Mouse (Mus musculus): ENCODE data around the gene Cox5a.

Gene Cox5a

GRCm38 (mm10) chr9:57526435-57526834 lies 5.4 kb downstream of the Cox5a start:
- no peak for DNase-seq (ENCODE audit: low spot score)

- no peak for DNase-seq (ENCODE audit: low spot score)
These were observed 10.9 kb downstream of the Cox5a start for GRCm38 (mm10) chr9:57531946-57532345.

- DNase-seq (ENCODE audit: low spot score), result no peak
These were observed 15.3 kb downstream of the Cox5a start for GRCm38 (mm10) chr9:57536362-57536761.

GRCm38 (mm10) chr9:57537044-57537727 lies 16.1 kb downstream of the Cox5a start, which contains the start of gene Fam219b:
Gene Fam219b, plus strand, starts transcription at chr9:57537528.
- peak; percentile 88 for DNase-seq (ENCODE audit: low spot score)

- no peak for DNase-seq (ENCODE audit: low spot score)
These were observed 16.7 kb downstream of the Cox5a start for GRCm38 (mm10) chr9:57537728-57538181.

DNA sequence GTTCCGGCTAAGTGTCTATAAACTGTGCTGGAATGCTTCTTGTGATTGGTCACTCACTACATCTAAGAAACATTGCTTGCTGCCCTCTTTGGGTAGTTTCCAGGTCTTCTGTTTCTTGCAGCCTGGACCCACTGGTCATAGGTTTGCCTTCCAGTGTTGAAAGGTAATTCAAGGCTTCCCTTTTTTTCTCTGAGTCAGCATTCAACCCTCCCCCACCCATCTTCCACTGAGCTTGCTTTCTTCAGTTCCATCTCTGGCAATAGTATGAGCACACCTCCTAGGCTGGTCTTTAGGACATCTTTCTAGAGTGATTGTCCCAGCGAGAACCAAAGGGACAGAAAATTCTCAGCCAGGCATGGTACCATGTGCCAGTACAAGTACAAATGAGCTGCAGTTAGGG lies 18.5 kb downstream of the Cox5a start:
- no peak for DNase-seq (ENCODE audit: low spot score)

DNA sequence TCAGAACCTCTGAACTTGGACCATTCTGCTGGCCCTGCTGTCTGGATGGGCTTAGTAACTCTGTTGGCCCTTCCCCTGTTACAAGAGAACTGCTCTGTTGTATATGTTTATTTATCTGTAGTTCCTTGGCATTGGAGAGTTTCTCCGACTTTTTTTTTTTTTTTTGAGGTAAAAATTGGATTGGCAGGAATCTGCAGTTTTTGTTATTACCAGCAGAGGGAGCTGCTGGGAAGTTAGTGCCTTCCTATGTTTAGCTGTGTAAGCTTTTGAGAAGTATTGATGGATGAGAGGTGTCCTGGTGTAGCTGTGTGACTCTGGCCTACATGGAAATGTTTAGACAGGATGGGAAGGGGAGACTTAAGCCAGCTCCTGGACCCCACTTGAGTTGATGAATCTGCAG lies 20.2 kb downstream of the Cox5a start:
- DNase-seq (ENCODE audit: low spot score), result no peak

DNA sequence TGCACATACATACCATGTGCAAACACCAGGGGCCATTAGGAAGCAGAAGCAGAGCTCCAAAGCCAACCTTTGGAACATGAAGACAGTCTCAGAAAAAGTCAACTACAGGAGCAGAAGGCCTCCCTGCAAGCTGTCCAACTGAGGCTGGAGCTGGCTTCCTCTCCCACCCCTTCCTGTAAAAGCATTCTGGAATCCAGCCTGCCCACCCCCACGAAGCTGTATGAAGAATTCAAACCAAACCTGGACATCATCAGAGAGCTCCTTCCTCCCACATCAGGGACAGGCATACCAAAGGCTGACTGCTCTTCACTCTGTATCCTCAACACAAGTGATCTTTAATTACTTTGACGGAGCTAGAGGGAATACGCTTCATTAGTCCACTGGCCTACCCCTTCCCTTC lies 22.9 kb downstream of the Cox5a start:
- DNase-seq (ENCODE audit: low spot score), result no peak

GRCm38 (mm10) chr9:57547287-57547686 lies 26.2 kb downstream of the Cox5a start:
- DNase-seq (ENCODE audit: low spot score), result peak; percentile 59

- DNase-seq (ENCODE audit: low spot score), result no peak
These were observed 26.8 kb downstream of the Cox5a start for GRCm38 (mm10) chr9:57547869-57548268.

DNA sequence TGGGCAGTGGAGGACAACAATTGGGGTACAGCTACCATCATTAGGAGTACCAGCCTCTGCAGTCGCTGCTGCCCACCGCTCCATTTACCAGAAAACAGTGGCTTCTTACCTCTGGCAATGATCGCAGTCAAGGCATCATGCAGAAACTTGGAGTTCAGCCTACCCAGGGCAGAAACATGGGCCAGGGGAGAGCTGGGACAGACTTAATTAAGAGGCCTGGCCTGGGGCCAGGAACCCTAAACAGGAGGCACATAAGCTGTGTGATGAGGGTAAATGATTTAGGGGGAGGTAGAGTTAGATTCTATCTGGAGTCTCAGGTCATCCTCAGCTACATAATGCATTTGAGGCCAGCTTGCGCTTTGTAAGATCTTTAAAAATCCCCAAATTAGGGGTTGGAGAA lies 28.1 kb downstream of the Cox5a start:
- no peak for DNase-seq (ENCODE audit: low spot score)

DNA sequence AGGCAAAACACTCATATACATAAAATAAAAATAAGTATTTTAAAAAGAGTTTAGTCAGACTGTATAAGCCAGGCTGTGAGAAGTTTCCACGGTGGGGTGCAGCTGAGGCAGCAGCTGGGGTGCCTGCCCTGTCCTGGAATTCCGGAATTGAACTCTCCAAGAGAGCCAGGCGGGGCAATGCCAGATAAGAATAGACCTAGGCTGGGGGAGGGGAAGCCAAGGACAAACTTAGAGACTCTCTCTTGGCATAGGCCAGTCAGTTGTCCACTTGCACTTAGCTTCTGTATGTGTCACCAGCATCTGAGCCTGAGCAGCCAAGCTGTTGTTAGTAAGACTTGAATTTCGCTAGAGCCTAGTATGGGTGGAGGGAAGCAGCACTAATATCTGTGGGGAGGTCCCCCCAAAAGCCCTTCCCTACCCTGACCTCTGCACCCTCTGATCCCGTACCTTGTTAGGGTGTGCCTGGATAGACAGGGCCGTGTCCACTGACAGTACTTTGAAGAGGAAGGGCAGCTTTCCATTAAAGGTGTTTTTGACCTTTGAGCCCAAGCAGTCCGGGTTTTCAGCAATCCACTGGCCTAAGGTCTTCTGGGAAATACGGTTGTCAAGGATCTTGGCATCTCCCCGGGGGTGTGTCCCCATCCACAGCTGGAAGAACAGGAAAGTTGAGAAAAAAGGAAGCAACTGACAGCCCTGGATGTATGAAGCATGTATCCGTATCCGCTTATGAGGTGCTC lies 29.2 kb downstream of the Cox5a start:
- DNase-seq (ENCODE audit: low spot score), result no peak

DNA sequence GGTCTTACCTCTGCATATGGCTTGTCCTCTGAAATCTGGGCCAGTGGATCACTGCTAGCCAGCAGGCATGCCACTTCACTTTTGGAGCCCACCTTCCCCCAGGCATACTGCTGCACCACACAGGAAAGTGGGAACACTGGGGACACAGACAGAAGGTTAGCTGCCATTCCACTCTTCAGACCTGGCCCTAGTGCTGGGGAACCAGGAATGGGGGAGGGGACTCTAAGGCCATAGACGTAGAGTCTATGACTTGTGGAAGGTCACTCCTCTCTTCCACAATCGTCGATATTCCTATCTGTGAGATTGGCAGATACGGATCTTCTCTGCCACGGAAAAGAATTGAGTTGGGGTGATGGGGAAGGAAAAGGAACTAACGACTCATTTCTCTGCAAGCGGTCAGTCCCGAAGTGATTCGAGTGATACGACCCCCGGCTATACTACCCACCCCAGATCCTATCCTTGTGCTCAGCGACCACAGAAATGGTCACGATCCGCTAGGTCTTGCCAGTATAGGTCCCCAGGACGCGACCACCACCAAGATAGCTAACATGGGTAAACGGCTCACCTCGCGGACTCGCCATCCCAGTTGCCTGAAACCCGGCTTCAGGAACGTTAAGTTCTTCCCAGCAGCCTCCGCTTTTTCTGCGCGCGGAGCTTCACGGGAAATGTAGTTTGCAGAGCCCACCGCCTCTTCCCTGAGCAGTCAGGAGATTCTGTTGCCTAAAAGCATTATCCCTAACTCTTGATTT lies 31.2 kb downstream of the Cox5a start, which contains the start of gene Mpi:
Mpi (minus strand) TSS at position 625 of the 749 bp plus-strand sequence.
- DNase-seq (ENCODE audit: low spot score), result peak; percentile 72

GRCm38 (mm10) chr9:57553119-57553518 lies 32.0 kb downstream of the Cox5a start:
- no peak for DNase-seq (ENCODE audit: low spot score)

DNA sequence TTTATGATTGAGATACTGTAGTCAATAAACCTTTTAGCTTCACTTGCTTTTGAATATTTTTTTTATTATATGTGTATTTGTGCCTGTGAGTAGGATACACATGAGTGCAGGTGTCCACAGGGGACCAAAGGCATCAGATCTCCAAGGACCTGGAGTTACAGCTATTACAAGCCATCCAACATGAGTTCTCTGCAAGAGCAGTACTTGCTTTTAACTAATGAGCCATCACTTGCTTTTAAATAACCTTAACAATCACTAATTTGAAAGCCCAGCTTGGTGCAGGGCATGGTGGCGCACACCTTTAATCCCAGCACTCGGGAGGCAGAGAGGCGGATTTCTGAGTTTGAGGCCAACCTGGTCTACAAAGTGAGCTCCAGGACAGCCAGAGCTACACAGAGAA lies 33.7 kb downstream of the Cox5a start:
- DNase-seq (ENCODE audit: low spot score), result no peak

- DNase-seq (ENCODE audit: low spot score), result no peak
These were observed 36.1 kb downstream of the Cox5a start for GRCm38 (mm10) chr9:57557215-57557614.

GRCm38 (mm10) chr9:57558625-57559024 lies 37.6 kb downstream of the Cox5a start:
- DNase-seq (ENCODE audit: low spot score), result no peak

- DNase-seq (ENCODE audit: low spot score), result no peak
These were observed 38.5 kb downstream of the Cox5a start for GRCm38 (mm10) chr9:57559568-57559967.

DNA sequence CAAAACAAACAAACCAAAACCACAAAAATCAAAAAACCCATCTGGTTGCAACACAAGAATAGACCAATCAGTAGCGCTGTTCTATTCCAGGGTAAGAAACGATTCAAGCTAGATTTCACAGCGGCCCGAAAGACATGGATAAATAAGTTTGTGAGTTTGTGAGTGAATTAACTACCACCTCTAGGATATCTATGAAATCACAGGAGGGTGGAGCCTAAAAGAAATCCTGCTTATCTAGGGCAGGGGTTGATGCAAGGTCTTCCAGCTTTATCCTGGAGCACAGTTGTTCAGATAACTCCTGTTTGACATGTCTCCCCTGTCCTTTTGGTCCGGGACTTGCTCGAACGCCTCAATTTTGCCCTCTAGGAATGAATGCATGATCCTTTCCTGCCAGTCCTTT lies 39.2 kb downstream of the Cox5a start:
- no peak for DNase-seq (ENCODE audit: low spot score)

DNA sequence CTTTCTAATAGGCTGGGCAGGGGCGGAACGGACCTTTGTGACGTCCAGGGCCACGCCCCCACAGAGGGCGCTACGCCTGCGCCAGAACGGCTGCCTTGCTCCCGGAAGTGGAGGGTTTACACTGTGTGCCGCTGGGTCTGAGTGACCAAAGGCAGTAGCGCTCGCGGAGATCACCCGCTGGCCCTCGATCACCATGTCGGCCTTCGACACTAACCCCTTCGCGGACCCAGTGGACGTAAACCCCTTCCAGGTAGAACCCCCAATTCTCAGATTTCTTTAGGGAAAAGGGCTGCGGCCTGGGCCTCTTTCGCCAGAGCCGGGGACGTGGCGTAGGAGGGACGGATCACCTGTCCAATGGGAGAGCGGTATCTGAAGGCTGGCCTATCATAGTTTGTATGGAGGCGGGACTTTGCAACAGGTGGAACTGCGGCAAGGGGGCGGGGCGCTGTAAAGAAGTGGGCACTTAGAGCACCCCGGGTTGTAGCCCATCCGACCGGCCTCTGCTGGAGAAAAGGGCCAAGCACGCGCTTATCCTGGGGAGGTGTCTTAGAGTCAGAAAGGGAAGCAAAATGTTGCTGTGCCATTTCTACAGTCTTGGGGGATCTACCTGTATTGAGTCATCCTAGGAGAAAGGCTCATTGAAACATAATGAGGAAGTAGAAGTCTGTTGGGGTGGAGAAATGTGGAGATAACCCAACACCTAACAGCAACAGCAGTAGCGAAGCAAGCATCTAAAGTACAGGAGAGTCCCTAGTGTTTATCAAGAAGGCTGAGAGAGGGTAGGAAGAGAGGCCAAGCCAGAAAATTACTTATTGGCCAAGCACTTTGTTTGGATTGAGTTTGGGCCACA lies 40.0 kb downstream of the Cox5a start, which contains the start of gene Scamp2:
Scamp2 (plus strand) TSS at position 83 of the 850 bp plus-strand sequence.
- DNase-seq (ENCODE audit: low spot score), result peak; percentile 91

GRCm38 (mm10) chr9:57561711-57562099 lies 40.6 kb downstream of the Cox5a start:
- no peak for DNase-seq (ENCODE audit: low spot score)

All from ovary, postnatal 36 days (tissue).